Mouse (Mus musculus): Measurements from ENCODE around the gene Gsdma3.

DNA sequence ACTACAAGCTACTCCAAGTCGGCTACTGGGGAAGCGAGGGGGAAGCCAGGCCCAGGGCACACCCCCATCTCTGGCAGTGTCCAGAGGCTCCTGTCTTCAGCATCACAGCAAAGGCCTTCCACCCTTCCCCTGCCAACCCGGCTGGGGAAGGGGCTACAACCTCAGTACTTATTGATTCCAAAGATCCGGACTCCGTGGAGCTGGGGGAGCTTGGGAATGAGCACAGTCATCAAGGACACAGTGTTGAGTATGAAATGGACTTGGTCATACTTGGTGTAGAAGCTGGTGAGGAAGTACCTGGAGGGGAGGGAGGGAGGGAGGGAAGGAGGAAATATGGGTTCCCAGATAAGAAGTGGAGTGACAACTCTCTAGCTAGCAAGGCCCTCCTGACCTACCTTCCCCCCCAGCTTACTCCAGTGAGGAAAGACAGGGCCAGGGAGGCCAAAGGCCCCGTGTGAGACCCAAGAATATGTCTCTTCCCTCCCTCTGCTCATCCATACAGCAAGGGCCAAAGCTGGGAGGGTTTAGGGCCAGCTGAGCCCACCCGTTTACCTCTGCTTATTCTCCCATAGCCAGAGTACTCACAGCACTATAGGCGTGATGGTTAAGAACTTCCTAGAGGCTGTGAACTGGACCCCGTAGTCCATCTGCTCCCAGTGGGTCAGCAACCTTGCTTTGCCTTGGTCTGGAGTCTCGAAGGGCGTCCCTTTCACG, 43.5 kb upstream of the Gsdma3 start:
- TF ChIP-seq CTCF (IDR thresholded peaks at IDR 0.05; ENCODE audit: borderline replicate concordance, control insufficient read depth, extremely low read depth, insufficient read depth, low read length, poor library complexity) (no peak), POLR2A (IDR thresholded peaks at IDR 0.05; ENCODE audit: control insufficient read depth, extremely low read depth, insufficient read depth, low read length, poor library complexity) (no peak)
